Mouse (Mus musculus) heart, adult 2 months (tissue): ENCODE data around the gene Fbxw9.

Experiments
- CTCF ChIP-seq: fragments of 200-600 bp; IDR thresholded peaks from 2 replicates; pipeline ENCODE4 v1.8.1; 2022; ENCODE audit warnings: antibody characterized with exemption, mild to moderate bottlenecking, moderate library complexity
- POLR2A ChIP-seq: fragments of 200-500 bp; IDR thresholded peaks from 2 replicates; pipeline ENCODE4 v1.6.1; 2011; ENCODE audit warnings: mild to moderate bottlenecking, low read depth, low read length, control low read depth; ENCODE audit not compliant: insufficient read depth

DNA sequence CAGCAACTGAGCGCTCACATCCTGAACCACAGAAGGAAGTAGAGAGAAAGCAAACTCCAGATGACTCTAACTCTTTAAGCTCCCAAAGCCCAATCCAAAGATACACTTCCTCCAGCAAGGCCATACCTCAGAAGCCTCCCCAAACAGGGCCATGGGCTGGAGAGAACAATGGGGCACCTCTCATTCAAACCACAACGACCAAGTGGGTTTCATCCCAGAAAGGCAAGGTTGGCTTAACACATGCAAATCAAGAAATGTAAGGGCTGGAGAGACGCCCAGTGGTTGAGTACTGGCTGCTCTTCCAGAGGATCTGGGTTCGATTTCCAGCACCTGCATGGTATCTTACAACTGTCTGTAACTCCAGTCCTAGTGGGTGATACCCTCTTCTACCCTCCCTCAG is 55.6 kb downstream of the Fbxw9 start:
- no peak for TF ChIP-seq CTCF
- no peak for TF ChIP-seq POLR2A
